Mouse (Mus musculus): ENCODE results near the gene 1700029H14Rik. TPM values are rescaled to one million over a fixed set of nuclear protein-coding genes. Genes with fewer than 3 reads are reported as not detected.

1700029H14Rik gene
- total RNA-seq (2023), result 1 to 10 TPM; 2.4 to 2.9 TPM

GRCm38 (mm10) chr8:13562118-13562517 is at the start of gene 1700029H14Rik:
TSS of gene 1700029H14Rik (minus strand) at chr8:13562461.

Other genes starting within 250 kb of the 1700029H14Rik start
- 100 to 1,000 TPM; 172 to 199 TPM for gene Tfdp1, start 223.7 kb downstream of the 1700029H14Rik start, total RNA-seq (2023)
- gene Atp4b, start 165.6 kb downstream of the 1700029H14Rik start, total RNA-seq (2023), result under 1 TPM in 1 of 2 experiments, not detected in 1; 0.71 TPM
- gene Grk1, start 157.4 kb downstream of the 1700029H14Rik start, total RNA-seq (2023), result under 1 TPM; 0.09 TPM
- not detected for gene Tmem255b, start 127.3 kb downstream of the 1700029H14Rik start, total RNA-seq (2023)
- 1 to 10 TPM in 1 of 2 experiments, under 1 TPM in 1; 0.67 to 1.2 TPM for gene Gas6, start 68.0 kb downstream of the 1700029H14Rik start, total RNA-seq (2023)
- gene Rasa3, start 115.1 kb upstream of the 1700029H14Rik start, total RNA-seq (2023), result 100 to 1,000 TPM; 158 to 187 TPM
- gene Cfap97d2, start 143.4 kb upstream of the 1700029H14Rik start, total RNA-seq (2023), result not detected
- 10 to 100 TPM; 28.0 to 28.5 TPM for gene Cdc16, start 195.2 kb upstream of the 1700029H14Rik start, total RNA-seq (2023)
- 10 to 100 TPM; 18.8 to 20.7 TPM for gene Upf3a, start 223.2 kb upstream of the 1700029H14Rik start, total RNA-seq (2023)

All from neutrophil, adult 59 days (primary cell).